Mouse (Mus musculus) forebrain, embryonic 13.5 days (tissue): ENCODE data around the gene Ap1ar. TPM values are rescaled to one million over a fixed set of nuclear protein-coding genes. Genes with fewer than 3 reads are reported as not detected.
A peak's percentile ranks its signal among the peaks of the same experiment; 100 is the strongest.

Source experiments
- ATAC-seq: fragments of 200-750 bp; cut with Nextera tagmentation; 2 replicates; pipeline ENCODE4 v1.8.0; 2017
- H3K27ac ChIP-seq: fragments of 300-500 bp; sonication (generic); 2 replicates; pipeline ENCODE4 v1.5.1; 2015; ENCODE audit warnings: inconsistent platforms, mild to moderate bottlenecking, moderate library complexity
- H3K27me3 ChIP-seq: fragments of 300-500 bp; sonication (generic); 2 replicates; pipeline ENCODE4 v1.6.1; 2015; ENCODE audit warnings: mild to moderate bottlenecking, inconsistent platforms
- H3K36me3 ChIP-seq: fragments of 300-500 bp; sonication (generic); 2 replicates; pipeline ENCODE4 v1.6.1; 2015; ENCODE audit warnings: mild to moderate bottlenecking, inconsistent platforms; ENCODE audit not compliant: poor library complexity, severe bottlenecking
- H3K4me1 ChIP-seq: fragments of 300-500 bp; sonication (generic); 2 replicates; pipeline ENCODE4 v1.6.1; 2015; ENCODE audit warnings: inconsistent platforms
- H3K4me2 ChIP-seq: fragments of 300-500 bp; sonication (generic); 2 replicates; pipeline ENCODE4 v1.6.1; 2015; ENCODE audit warnings: inconsistent platforms, mild to moderate bottlenecking, moderate library complexity
- H3K4me3 ChIP-seq: fragments of 300-500 bp; sonication (generic); 2 replicates; pipeline ENCODE4 v1.5.1; 2015; ENCODE audit warnings: mild to moderate bottlenecking, inconsistent platforms
- H3K9ac ChIP-seq: fragments of 300-500 bp; sonication (generic); 2 replicates; pipeline ENCODE4 v1.6.1; 2015; ENCODE audit warnings: mild to moderate bottlenecking, inconsistent platforms
- H3K9me3 ChIP-seq: fragments of 300-500 bp; sonication (generic); replicated peaks from 2 replicates; pipeline ENCODE4 v1.6.1; 2016; ENCODE audit warnings: inconsistent platforms
- WGBS: fragments of 180-500 bp; shearing (Covaris S2); methylation state at CpG from one replicate; pipeline ENCODE4 v1.1.7; 2015; 5-methylcytosine and 5-hydroxymethylcytosine counted together
- polyA plus RNA-seq: library from polyadenylated mRNA; unstranded; fragments of >200 nt; fragmentation: Nextera tagmentation; extraction: Ambion mirVana; gene quantifications from 2 replicates; pipeline ENCODE4 v1.2.1, GENCODE M21; 2015

Ap1ar gene
- polyA plus RNA-seq, 1 experiment from 2014 or later, result 62.3 TPM

DNA sequence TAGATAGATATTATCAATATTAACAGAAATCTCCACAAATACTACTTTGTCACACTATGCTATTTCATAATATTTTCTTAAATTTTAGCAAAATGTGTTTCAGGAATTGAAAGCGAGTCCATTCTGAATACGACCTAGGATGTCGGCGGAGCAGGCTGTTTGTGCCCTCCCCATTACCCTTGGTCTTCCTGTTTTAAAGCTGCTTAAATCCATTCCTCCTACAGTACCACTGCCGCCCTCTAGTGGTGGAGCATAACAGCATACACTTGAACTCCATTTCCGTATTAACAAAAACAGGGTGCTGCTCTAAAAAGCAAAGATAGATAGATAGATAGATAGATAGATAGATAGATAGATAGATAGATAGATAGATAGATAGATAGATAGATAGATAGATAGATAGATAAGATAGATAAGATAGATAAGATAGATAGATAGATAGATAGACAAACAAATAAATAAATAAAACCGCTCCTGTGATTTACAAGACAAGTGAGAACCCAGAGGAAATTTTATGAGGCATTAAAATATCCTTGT lies 74.2 kb downstream of the Ap1ar start:
- Histone ChIP-seq H3K27ac (no peak overlapping the region), H3K27me3 (peaks cover 48% of the 10 kb centered on the region), H3K36me3 (no peaks in the 10 kb centered on the region), H3K4me1 (peaks cover 7% of the 10 kb centered on the region), H3K4me2 (no peak overlapping the region), H3K9ac (no peak overlapping the region), H3K4me3 (no peak overlapping the region), H3K9me3 (no peaks in the 10 kb centered on the region)
- ATAC-seq, result peak; percentile 57; the same call in 1 of the 2 replicates
- 20% methylated on average over 7 of the region's 7 CpGs for WGBS

DNA sequence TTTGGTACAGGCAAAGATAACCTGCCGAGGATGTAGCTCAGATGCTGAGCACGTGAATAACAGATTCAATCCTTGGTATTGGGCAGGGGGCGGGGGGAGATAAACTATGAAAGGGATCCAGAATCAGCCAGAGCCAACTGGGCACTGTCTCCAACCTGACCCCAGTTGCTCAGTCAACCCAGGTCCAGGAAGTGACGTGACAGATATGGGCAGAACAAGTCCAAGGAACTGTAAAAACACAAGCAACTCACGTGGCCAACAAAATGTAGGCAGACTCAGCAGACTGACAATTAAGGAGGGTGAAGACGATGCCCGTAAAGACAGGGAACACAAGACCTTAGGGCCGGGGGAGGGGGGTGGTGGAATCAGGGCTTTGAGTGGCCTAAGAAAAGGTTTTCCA lies 74.9 kb downstream of the Ap1ar start:
- Histone ChIP-seq H3K27ac (no peak overlapping the region), H3K9ac (no peak overlapping the region), H3K4me3 (no peak overlapping the region), H3K36me3 (no peaks in the 10 kb centered on the region), H3K27me3 (peaks cover 54% of the 10 kb centered on the region), H3K4me2 (no peak overlapping the region), H3K9me3 (no peaks in the 10 kb centered on the region), H3K4me1 (peaks cover 9% of the 10 kb centered on the region)
- no peak for ATAC-seq
- 60% methylated on average over 8 of the region's 8 CpGs for WGBS

DNA sequence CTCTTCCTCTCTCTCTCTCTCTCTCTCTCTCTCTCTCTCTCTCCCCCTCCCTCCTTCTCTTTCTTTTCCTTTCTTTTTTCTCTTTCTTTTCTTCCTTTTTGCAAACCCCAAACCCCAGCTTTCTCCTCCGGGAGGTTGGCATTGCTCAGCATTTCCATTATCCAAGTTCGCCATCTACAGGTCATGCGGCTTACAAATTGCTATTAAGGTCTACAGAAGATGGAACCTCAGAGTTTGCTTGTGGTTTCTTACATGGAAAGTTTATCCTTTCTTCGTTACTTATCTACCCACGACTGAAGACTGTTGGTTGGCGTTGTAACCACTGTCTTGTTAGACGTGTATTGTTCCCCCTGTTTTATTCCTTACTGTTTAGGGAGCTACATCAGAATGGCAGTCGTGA lies 78.1 kb downstream of the Ap1ar start:
- H3K4me3 ChIP-seq, result no peak overlapping the region
- ATAC-seq, result peak; percentile 66; the same call in 1 of the 2 replicates
- peaks cover 81% of the 10 kb centered on the region for H3K27me3 ChIP-seq
- 13% methylated on average over 8 of the region's 8 CpGs for WGBS
- H3K4me2 ChIP-seq, result no peak overlapping the region
- H3K27ac ChIP-seq, result no peak overlapping the region
- no peak overlapping the region for H3K9ac ChIP-seq
- no peaks in the 10 kb centered on the region for H3K9me3 ChIP-seq
- H3K4me1 ChIP-seq, result peaks cover 9% of the 10 kb centered on the region
- no peaks in the 10 kb centered on the region for H3K36me3 ChIP-seq

DNA sequence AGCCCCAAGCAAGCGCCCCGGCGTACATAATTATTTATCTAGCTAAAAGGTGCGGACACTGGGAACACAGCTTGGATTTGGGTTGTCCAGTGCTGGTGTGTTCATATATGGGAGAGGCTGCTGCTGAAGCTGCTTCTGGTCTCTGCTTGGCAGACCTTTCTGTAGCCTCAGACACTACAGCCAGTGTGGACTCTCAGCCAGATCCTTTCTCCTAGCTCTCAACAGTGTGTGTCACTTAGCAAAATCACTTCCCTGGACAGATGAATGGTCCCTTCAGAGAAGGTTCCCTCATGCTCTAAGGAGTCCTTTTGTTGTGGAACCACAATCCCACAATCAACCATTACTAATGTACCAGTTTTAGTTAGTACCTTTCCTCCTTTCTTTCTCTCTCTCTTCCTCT lies 78.5 kb downstream of the Ap1ar start:
- Histone ChIP-seq H3K9me3 (no peaks in the 10 kb centered on the region), H3K4me1 (peaks cover 9% of the 10 kb centered on the region), H3K4me2 (no peak overlapping the region), H3K4me3 (no peak overlapping the region), H3K36me3 (no peaks in the 10 kb centered on the region), H3K27me3 (peaks cover 81% of the 10 kb centered on the region), H3K9ac (no peak overlapping the region), H3K27ac (peak overlapping the region; percentile 86)
- 20% methylated on average over 4 of the region's 4 CpGs for WGBS
- ATAC-seq, result peak; percentile 57

DNA sequence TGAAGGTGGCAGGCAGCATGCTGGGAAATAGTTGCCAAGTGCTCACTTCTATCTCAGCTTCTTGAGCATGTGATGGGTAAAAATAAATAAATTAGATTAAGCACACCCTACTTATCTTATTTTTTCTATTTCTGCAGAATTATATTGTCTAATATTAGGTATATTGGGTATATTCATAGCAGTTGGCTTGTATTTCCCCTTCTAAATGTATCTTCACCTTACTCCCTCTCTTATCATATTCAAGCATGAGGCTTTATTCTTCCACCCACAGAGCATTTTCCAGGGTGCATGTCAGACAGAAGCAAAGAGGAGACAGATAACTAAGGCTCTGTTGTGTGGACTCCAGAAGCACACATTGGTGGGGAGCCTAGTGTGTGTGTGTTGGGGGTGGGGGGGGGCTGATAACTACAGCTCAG lies 79.4 kb downstream of the Ap1ar start:
- peaks cover 88% of the 10 kb centered on the region for H3K27me3 ChIP-seq
- no peak for ATAC-seq
- no peaks in the 10 kb centered on the region for H3K36me3 ChIP-seq

More for the DNA sequence above, 79.4 kb downstream of the Ap1ar start:
- H3K4me2 ChIP-seq, result no peak overlapping the region
- H3K9me3 ChIP-seq, result no peaks in the 10 kb centered on the region
- H3K4me3 ChIP-seq, result no peak overlapping the region
- no peak overlapping the region for H3K9ac ChIP-seq
- H3K27ac ChIP-seq, result peak overlapping the region; percentile 86; the same call in 1 of the 2 replicates
- H3K4me1 ChIP-seq, result peaks cover 9% of the 10 kb centered on the region

Other genes with a start within 250 kb of the Ap1ar start
- 122 and 153 TPM in 2 replicates for gene Neurog2, start 204.4 kb downstream of the Ap1ar start, polyA plus RNA-seq
- gene Alpk1, start 57.0 kb downstream of the Ap1ar start, polyA plus RNA-seq, result 1.1 and 1.4 TPM in 2 replicates
- gene Tifa, start 47.7 kb downstream of the Ap1ar start, polyA plus RNA-seq, result 4.9 and 5.0 TPM in 2 replicates
- gene Fam241a, start 58.8 kb upstream of the Ap1ar start, polyA plus RNA-seq, result 7.4 and 9.5 TPM in 2 replicates